Mouse (Mus musculus): Measurements from ENCODE around the gene 2310061N02Rik. TPM values are rescaled to one million over a fixed set of nuclear protein-coding genes. Genes with fewer than 3 reads are reported as not detected.

The 2310061N02Rik gene
- polyA plus RNA-seq, 1 experiment from 2014 or later, result not detected

Other genes starting within 250 kb of the 2310061N02Rik start
- not detected in 2 replicates for gene Cldn17, start 201.0 kb downstream of the 2310061N02Rik start, polyA plus RNA-seq (2014; fragmentation: Nextera tagmentation; extraction: Ambion mirVana)
- 0.25 and 0.30 TPM in 2 replicates for gene Cldn8, start 144.8 kb downstream of the 2310061N02Rik start, polyA plus RNA-seq (2014; fragmentation: Nextera tagmentation; extraction: Ambion mirVana)
- not detected in 2 replicates for gene Krtap24-1, start 95.7 kb downstream of the 2310061N02Rik start, polyA plus RNA-seq (2014; fragmentation: Nextera tagmentation; extraction: Ambion mirVana)
- not detected in 2 replicates for gene 2310079G19Rik, start 80.3 kb downstream of the 2310061N02Rik start, polyA plus RNA-seq (2014; fragmentation: Nextera tagmentation; extraction: Ambion mirVana)
- not detected in 2 replicates for gene Krtap26-1, start 60.2 kb downstream of the 2310061N02Rik start, polyA plus RNA-seq (2014; fragmentation: Nextera tagmentation; extraction: Ambion mirVana)
- not detected in 2 replicates for gene Krtap27-1, start 36.3 kb downstream of the 2310061N02Rik start, polyA plus RNA-seq (2014; fragmentation: Nextera tagmentation; extraction: Ambion mirVana)
- not detected in 2 replicates for gene Krtap13-1, start 20.9 kb upstream of the 2310061N02Rik start, polyA plus RNA-seq (2014; fragmentation: Nextera tagmentation; extraction: Ambion mirVana)
- gene Krtap13, start 43.7 kb upstream of the 2310061N02Rik start, polyA plus RNA-seq (2014; fragmentation: Nextera tagmentation; extraction: Ambion mirVana), result not detected in 2 replicates
- not detected in 2 replicates for gene 2310034C09Rik, start 50.9 kb upstream of the 2310061N02Rik start, polyA plus RNA-seq (2014; fragmentation: Nextera tagmentation; extraction: Ambion mirVana)
- not detected in 2 replicates for gene 2310057N15Rik, start 66.2 kb upstream of the 2310061N02Rik start, polyA plus RNA-seq (2014; fragmentation: Nextera tagmentation; extraction: Ambion mirVana)
- not detected in 2 replicates for gene Gm5965, start 69.9 kb upstream of the 2310061N02Rik start, polyA plus RNA-seq (2014; fragmentation: Nextera tagmentation; extraction: Ambion mirVana)
- not detected in 2 replicates for gene Gm20741, start 104.3 kb upstream of the 2310061N02Rik start, polyA plus RNA-seq (2014; fragmentation: Nextera tagmentation; extraction: Ambion mirVana)
- gene Krtap15, start 112.3 kb upstream of the 2310061N02Rik start, polyA plus RNA-seq (2014; fragmentation: Nextera tagmentation; extraction: Ambion mirVana), result 0.22 TPM in 1 of 2 replicates, not detected in the other
- not detected in 2 replicates for gene Krtap14, start 118.2 kb upstream of the 2310061N02Rik start, polyA plus RNA-seq (2014; fragmentation: Nextera tagmentation; extraction: Ambion mirVana)
- gene Krtap19-1, start 161.4 kb upstream of the 2310061N02Rik start, polyA plus RNA-seq (2014; fragmentation: Nextera tagmentation; extraction: Ambion mirVana), result not detected in 2 replicates
- gene Krtap19-2, start 166.3 kb upstream of the 2310061N02Rik start, polyA plus RNA-seq (2014; fragmentation: Nextera tagmentation; extraction: Ambion mirVana), result not detected in 2 replicates
- gene Krtap19-3, start 170.1 kb upstream of the 2310061N02Rik start, polyA plus RNA-seq (2014; fragmentation: Nextera tagmentation; extraction: Ambion mirVana), result not detected in 2 replicates
- not detected in 2 replicates for gene Krtap19-4, start 177.1 kb upstream of the 2310061N02Rik start, polyA plus RNA-seq (2014; fragmentation: Nextera tagmentation; extraction: Ambion mirVana)
- gene Krtap19-5, start 188.5 kb upstream of the 2310061N02Rik start, polyA plus RNA-seq (2014; fragmentation: Nextera tagmentation; extraction: Ambion mirVana), result not detected in 2 replicates
- not detected in 2 replicates for gene Krtap19-9b, start 224.3 kb upstream of the 2310061N02Rik start, polyA plus RNA-seq (2014; fragmentation: Nextera tagmentation; extraction: Ambion mirVana)